Mouse (Mus musculus): ENCODE measurements at regions not wholly inside any gene's neighbourhood (a gene's known extent, or its start where the extent isn't known, plus 50 kb on each side); places are given as distances from the start of the nearest gene placed in this dataset.

DNA sequence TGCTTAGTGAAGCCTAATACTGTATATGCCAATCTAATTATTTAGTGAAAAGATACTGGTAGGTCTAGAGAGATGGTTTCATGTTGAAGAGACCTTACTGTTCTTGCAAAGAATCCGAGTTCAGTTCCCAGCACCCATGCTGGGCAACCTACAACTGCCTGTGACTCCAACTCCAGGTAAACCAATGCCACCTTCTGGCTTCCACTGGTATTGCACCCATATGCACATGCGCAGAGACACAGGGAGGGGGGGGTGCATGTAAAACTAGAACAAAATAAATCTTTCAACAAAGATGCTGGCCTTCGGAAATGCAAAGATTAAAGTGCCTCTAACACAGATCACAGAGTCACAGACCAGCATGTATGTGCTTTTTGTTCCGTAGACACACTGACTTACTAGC lies 348.5 kb upstream of the Tmem132c start:
- H3K4me3 ChIP-seq (replicated peaks): no peak overlapping the region
- TF ChIP-seq GATA1 (IDR thresholded peaks at IDR 0.05; ENCODE audit: low read length): no peak
- no peak for TF ChIP-seq TAL1 (IDR thresholded peaks at IDR 0.05; ENCODE audit: low read length)
- no peaks in the 10 kb centered on the region for H3K27me3 ChIP-seq (ENCODE audit: control insufficient read depth)
- peaks cover 43% of the 10 kb centered on the region for H3K9me3 ChIP-seq (ENCODE audit: control insufficient read depth, low read length)
- H3K4me1 ChIP-seq (ENCODE audit: control insufficient read depth): no peaks in the 10 kb centered on the region
- H3K36me3 ChIP-seq (ENCODE audit: control insufficient read depth): no peaks in the 10 kb centered on the region

DNA sequence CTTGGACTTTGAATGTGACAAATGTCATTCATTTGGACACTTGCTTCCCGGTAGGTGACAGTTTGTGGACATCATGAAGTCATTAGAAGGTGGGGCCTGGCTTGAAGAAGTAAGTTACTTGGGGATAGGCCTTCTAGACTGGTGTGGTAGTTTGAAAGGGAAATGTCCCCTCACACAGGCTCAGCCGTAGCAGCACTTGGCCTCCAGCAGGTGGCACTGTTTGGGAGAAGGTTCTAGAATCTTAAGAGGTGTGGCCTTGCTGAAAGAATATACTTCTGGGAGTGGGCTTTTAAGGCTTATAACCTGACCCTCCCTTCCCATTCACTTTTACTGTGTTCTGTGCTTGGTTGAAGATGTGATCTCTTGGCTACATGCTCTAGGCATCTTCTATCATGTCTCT lies 331.5 kb upstream of the Tmem132c start:
- H3K4me3 ChIP-seq (replicated peaks): no peak overlapping the region
- peaks cover 47% of the 10 kb centered on the region for H3K9me3 ChIP-seq (ENCODE audit: control insufficient read depth, low read length)
- H3K27me3 ChIP-seq (ENCODE audit: control insufficient read depth): no peaks in the 10 kb centered on the region
- no peaks in the 10 kb centered on the region for H3K36me3 ChIP-seq (ENCODE audit: control insufficient read depth)
- H3K4me1 ChIP-seq (ENCODE audit: control insufficient read depth): no peaks in the 10 kb centered on the region
- TF ChIP-seq TAL1 (IDR thresholded peaks at IDR 0.05; ENCODE audit: low read length): no peak
- TF ChIP-seq GATA1 (IDR thresholded peaks at IDR 0.05; ENCODE audit: low read length): no peak

GRCm38 (mm10) chr5:126917300-126917699 lies 324.3 kb upstream of the Tmem132c start:
- Histone ChIP-seq H3K4me1 (ENCODE audit: control insufficient read depth) (no peaks in the 10 kb centered on the region), H3K4me3 (replicated peaks) (no peak overlapping the region), H3K9me3 (ENCODE audit: control insufficient read depth, low read length) (peaks cover 56% of the 10 kb centered on the region), H3K36me3 (ENCODE audit: control insufficient read depth) (no peaks in the 10 kb centered on the region), H3K27me3 (ENCODE audit: control insufficient read depth) (no peaks in the 10 kb centered on the region)
- no peak for TF ChIP-seq TAL1 (IDR thresholded peaks at IDR 0.05; ENCODE audit: low read length)
- TF ChIP-seq GATA1 (IDR thresholded peaks at IDR 0.05; ENCODE audit: low read length): no peak

DNA sequence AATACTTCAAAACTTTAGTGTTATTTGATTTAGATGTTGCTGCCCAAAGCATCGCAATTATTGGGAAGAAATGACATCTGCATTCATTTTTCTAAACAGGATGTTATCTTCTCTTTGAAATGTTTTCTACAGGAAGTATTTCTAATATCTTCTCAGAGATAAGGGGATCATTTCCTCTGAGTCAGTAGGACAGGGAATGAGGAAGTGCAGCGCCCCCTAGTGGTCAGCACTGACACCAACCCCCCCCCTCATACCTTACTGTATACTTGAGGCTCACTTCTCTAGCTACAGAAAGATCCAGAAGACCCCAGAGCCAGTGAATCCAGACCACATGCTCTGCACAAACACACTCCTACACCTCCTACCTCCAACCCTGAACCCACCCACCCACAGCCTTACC lies 308.1 kb upstream of the Tmem132c start:
- TF ChIP-seq TAL1 (IDR thresholded peaks at IDR 0.05; ENCODE audit: low read length) (no peak), GATA1 (IDR thresholded peaks at IDR 0.05; ENCODE audit: low read length) (no peak)
- Histone ChIP-seq H3K27me3 (ENCODE audit: control insufficient read depth) (no peaks in the 10 kb centered on the region), H3K4me3 (replicated peaks) (no peak overlapping the region), H3K36me3 (ENCODE audit: control insufficient read depth) (no peaks in the 10 kb centered on the region), H3K4me1 (ENCODE audit: control insufficient read depth) (no peaks in the 10 kb centered on the region), H3K9me3 (ENCODE audit: control insufficient read depth, low read length) (peaks cover 46% of the 10 kb centered on the region)

DNA sequence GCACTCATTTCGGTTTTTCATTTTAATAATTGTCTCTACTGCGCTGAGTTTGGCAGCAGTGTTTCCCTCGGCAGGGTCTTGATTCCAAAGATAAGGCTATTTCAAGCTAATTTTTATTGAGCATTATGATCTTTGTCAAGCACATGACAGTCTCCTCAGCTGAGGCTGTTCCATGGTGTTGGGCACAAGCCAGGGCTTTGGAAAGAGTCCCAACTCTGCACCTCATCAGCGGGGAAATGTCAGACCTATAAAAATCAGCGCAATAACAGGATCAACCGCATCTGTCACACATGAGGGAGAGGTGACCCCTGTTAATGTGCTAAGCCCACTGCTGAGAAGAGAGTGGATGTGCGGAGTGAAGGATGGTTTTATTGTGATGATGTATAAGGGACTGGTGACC lies 296.7 kb upstream of the Tmem132c start:
- H3K36me3 ChIP-seq (ENCODE audit: control insufficient read depth): no peaks in the 10 kb centered on the region
- H3K4me1 ChIP-seq (ENCODE audit: control insufficient read depth): no peaks in the 10 kb centered on the region
- TF ChIP-seq GATA1 (IDR thresholded peaks at IDR 0.05; ENCODE audit: low read length) (no peak), TAL1 (IDR thresholded peaks at IDR 0.05; ENCODE audit: low read length) (no peak)
- H3K9me3 ChIP-seq (ENCODE audit: control insufficient read depth, low read length): peaks cover 48% of the 10 kb centered on the region
- H3K27me3 ChIP-seq (ENCODE audit: control insufficient read depth): no peaks in the 10 kb centered on the region
- no peak overlapping the region for H3K4me3 ChIP-seq (replicated peaks)

DNA sequence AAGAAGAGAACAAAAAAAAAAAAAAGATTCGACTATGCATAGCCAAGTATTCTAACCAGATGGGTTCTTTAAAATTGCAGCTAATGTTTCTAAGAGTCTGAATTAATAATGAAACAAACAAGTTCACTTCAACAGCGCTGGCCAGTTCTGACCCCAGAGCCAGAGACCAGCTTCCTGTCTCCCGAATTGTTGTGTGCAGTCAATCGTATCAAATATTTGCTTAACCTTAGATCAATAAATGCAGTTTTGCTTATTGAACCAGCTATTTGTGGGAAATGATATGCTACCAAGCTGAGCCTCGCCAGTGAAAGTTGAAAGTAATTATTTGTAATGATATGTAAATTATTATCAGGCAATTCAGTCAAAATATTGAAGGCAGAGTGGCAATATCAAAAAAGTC lies 287.4 kb upstream of the Tmem132c start:
- TF ChIP-seq TAL1 (IDR thresholded peaks at IDR 0.05; ENCODE audit: low read length): no peak
- TF ChIP-seq GATA1 (IDR thresholded peaks at IDR 0.05; ENCODE audit: low read length): no peak
- peaks cover 37% of the 10 kb centered on the region for H3K9me3 ChIP-seq (ENCODE audit: control insufficient read depth, low read length)
- H3K27me3 ChIP-seq (ENCODE audit: control insufficient read depth): no peaks in the 10 kb centered on the region
- H3K4me1 ChIP-seq (ENCODE audit: control insufficient read depth): no peaks in the 10 kb centered on the region
- no peaks in the 10 kb centered on the region for H3K36me3 ChIP-seq (ENCODE audit: control insufficient read depth)
- no peak overlapping the region for H3K4me3 ChIP-seq (replicated peaks)

- H3K4me3 ChIP-seq (replicated peaks): no peak overlapping the region
- peaks cover 37% of the 10 kb centered on the region for H3K9me3 ChIP-seq (ENCODE audit: control insufficient read depth, low read length)
- no peak for TF ChIP-seq TAL1 (IDR thresholded peaks at IDR 0.05; ENCODE audit: low read length)
- TF ChIP-seq GATA1 (IDR thresholded peaks at IDR 0.05; ENCODE audit: low read length): no peak
- H3K27me3 ChIP-seq (ENCODE audit: control insufficient read depth): no peaks in the 10 kb centered on the region
- no peaks in the 10 kb centered on the region for H3K4me1 ChIP-seq (ENCODE audit: control insufficient read depth)
- H3K36me3 ChIP-seq (ENCODE audit: control insufficient read depth): no peaks in the 10 kb centered on the region
Measured at GRCm38 (mm10) chr5:126954634-126955033, 287.0 kb upstream of the Tmem132c start.

- peaks cover 34% of the 10 kb centered on the region for H3K9me3 ChIP-seq (ENCODE audit: control insufficient read depth, low read length)
- no peaks in the 10 kb centered on the region for H3K36me3 ChIP-seq (ENCODE audit: control insufficient read depth)
- no peak overlapping the region for H3K4me3 ChIP-seq (replicated peaks)
- TF ChIP-seq TAL1 (IDR thresholded peaks at IDR 0.05; ENCODE audit: low read length) (no peak), GATA1 (IDR thresholded peaks at IDR 0.05; ENCODE audit: low read length) (no peak)
- no peaks in the 10 kb centered on the region for H3K27me3 ChIP-seq (ENCODE audit: control insufficient read depth)
- no peaks in the 10 kb centered on the region for H3K4me1 ChIP-seq (ENCODE audit: control insufficient read depth)
Measured at GRCm38 (mm10) chr5:126964577-126964976, 277.0 kb upstream of the Tmem132c start.

DNA sequence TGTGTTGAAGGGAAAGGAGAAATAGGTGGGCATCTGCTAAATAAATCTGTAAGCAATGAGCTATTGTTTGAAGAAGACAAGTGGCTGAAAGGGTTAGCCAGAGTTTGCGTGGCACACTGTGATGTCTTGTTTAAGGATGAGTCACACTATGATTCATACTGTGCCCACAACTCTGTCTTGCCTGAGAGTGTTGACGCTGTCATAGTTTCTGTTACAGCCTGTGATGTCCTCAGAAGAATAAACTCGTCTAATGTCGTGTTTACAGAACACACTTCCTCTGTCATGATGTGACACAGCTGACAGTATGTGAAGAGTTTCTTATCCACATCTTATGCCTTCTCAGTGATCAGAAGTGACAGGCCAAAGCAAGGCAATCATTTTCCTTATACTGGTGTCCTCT lies 274.5 kb upstream of the Tmem132c start:
- no peaks in the 10 kb centered on the region for H3K36me3 ChIP-seq (ENCODE audit: control insufficient read depth)
- TF ChIP-seq TAL1 (IDR thresholded peaks at IDR 0.05; ENCODE audit: low read length) (no peak), GATA1 (IDR thresholded peaks at IDR 0.05; ENCODE audit: low read length) (no peak)
- no peaks in the 10 kb centered on the region for H3K27me3 ChIP-seq (ENCODE audit: control insufficient read depth)
- peaks cover 34% of the 10 kb centered on the region for H3K9me3 ChIP-seq (ENCODE audit: control insufficient read depth, low read length)
- no peak overlapping the region for H3K4me3 ChIP-seq (replicated peaks)
- no peaks in the 10 kb centered on the region for H3K4me1 ChIP-seq (ENCODE audit: control insufficient read depth)

DNA sequence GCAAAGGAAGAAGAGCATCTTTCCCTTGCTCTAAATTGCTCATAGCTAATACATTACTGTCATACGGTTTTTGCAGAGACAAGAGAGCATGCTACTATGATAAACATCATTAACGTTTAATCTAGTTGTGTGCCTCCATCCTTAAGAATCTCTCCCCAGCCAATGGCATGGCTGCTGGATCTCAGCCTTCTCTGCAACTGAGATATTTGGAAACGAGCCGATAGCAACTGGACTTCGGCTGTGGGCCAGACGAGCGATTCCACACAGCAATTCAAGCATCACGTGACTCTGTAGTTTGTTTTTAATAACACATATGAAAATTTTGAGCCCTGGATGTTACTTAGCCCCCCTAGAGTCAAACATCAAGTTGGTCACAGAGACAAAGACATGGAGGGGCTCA lies 272.2 kb upstream of the Tmem132c start:
- Histone ChIP-seq H3K36me3 (ENCODE audit: control insufficient read depth) (no peaks in the 10 kb centered on the region), H3K9me3 (ENCODE audit: control insufficient read depth, low read length) (peaks cover 36% of the 10 kb centered on the region), H3K4me1 (ENCODE audit: control insufficient read depth) (no peaks in the 10 kb centered on the region), H3K27me3 (ENCODE audit: control insufficient read depth) (no peaks in the 10 kb centered on the region), H3K4me3 (replicated peaks) (no peak overlapping the region)
- TF ChIP-seq GATA1 (IDR thresholded peaks at IDR 0.05; ENCODE audit: low read length) (no peak), TAL1 (IDR thresholded peaks at IDR 0.05; ENCODE audit: low read length) (no peak)
